Mouse (Mus musculus): ENCODE data around the gene Ucp3.

- TF ChIP-seq POLR2A (IDR thresholded peaks at IDR 0.05; ENCODE audit: insufficient read depth, low read depth, low read length) (no peak), CTCF (IDR thresholded peaks at IDR 0.05; ENCODE audit: insufficient read depth, low read depth, low read length) (no peak)
Measured at GRCm38 (mm10) chr7:100501844-100502373, 29.1 kb downstream of the Ucp3 start.

Data from olfactory bulb, adult 2 months (tissue).